Mouse (Mus musculus): ENCODE results near the gene Prkar2a.

The Prkar2a gene

GRCm38 (mm10) chr9:108692226-108693041 lies 3.3 kb downstream of the Prkar2a start:
- peak; percentile 34 to 69 for DNase-seq (ENCODE audit: low spot score in 2 of 2)

GRCm38 (mm10) chr9:108693946-108694345 lies 4.8 kb downstream of the Prkar2a start:
- no peak for DNase-seq (ENCODE audit: low spot score in 2 of 2)

DNA sequence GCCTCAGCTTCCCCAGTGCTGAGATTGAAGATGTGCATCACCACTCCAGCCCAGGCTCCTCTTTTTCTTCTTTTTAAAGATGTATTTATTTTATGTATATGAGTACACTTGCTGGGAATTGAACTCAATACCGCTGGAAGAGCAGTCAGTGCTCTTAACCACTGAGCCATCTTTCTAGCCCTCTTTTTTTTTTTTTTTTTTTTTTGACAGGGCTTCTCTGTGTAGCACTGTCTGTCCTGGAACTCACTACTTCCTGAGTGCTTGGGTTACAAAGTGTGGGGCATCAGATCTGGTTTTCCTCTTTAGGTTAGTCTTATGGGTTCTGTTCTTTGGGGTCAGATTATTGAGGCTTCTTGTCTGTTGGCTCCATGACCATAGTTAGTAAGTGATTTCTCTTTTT lies 5.4 kb downstream of the Prkar2a start:
- DNase-seq (ENCODE audit: low spot score in 2 of 2), result no peak

- DNase-seq (ENCODE audit: low spot score in 2 of 2), result no peak
Observed at GRCm38 (mm10) chr9:108702476-108702875, 13.4 kb downstream of the Prkar2a start.

- no peak for DNase-seq (ENCODE audit: low spot score in 2 of 2)
Observed at GRCm38 (mm10) chr9:108703373-108704110, 14.4 kb downstream of the Prkar2a start.

DNA sequence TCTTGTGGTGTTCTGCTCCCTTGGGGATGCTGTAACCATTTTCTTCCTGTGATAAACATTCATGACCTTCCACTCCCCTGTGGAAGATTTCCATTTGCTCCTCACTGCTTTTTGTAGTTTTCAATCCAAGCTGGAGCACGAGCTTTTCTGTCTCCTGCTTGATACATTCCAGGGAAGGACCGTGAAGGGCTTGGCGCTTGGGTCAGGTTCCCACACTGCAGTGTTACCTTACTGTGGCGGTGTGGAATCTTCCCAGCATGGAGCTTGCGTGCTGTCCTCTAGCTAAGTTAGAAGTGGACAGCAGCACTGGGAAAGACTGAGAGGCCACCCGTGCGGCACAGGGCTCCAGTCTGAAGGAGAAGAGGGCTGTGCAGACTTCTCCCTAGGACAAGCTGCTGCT lies 15.5 kb downstream of the Prkar2a start:
- no peak for DNase-seq (ENCODE audit: low spot score in 2 of 2)

- DNase-seq (ENCODE audit: low spot score in 2 of 2), result no peak
Observed at GRCm38 (mm10) chr9:108707212-108707611, 18.1 kb downstream of the Prkar2a start.

DNA sequence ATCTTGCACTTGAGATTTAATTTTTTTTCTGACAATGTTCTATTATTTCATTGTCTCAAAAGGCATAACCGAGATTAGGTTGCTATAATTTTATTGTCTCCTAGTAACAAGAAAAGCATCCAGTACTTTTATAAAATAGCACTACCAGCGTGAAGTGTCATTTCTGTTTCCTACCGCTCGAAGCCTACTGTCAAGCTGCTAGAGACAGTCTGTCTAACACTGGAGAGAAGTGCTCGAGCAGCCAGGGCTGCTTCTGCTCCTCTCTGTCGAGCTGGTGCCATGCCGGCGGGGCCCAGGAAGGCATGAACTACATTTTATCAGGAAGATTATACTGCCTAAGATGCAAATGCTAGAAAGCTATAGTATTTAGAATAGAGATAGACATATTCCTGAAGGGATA lies 19.7 kb downstream of the Prkar2a start:
- no peak for DNase-seq (ENCODE audit: low spot score in 2 of 2)

GRCm38 (mm10) chr9:108710767-108711166 lies 21.7 kb downstream of the Prkar2a start:
- DNase-seq (ENCODE audit: low spot score in 2 of 2), result no peak

GRCm38 (mm10) chr9:108716199-108716598 lies 27.1 kb downstream of the Prkar2a start:
- no peak for DNase-seq (ENCODE audit: low spot score in 2 of 2)

DNA sequence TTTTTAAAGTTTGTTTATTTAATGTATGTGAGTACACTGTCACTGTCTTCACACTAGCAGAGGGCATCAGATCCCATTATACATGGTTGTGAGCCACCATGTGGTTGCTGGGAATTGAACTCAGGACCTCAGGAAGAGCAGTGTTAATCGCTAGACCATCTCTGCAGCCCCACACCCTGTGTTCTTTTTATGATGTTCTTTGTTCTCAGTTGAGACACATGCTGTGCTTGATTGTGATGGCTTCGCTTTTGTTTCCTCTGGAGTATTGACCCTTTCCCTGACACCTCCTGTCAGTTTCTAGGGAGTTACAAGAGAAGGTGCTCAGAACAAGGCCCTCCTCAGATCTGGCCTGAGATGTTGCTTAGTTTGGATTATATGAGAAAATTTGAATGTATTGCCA lies 34.6 kb downstream of the Prkar2a start:
- DNase-seq (ENCODE audit: low spot score in 2 of 2), result no peak

DNA sequence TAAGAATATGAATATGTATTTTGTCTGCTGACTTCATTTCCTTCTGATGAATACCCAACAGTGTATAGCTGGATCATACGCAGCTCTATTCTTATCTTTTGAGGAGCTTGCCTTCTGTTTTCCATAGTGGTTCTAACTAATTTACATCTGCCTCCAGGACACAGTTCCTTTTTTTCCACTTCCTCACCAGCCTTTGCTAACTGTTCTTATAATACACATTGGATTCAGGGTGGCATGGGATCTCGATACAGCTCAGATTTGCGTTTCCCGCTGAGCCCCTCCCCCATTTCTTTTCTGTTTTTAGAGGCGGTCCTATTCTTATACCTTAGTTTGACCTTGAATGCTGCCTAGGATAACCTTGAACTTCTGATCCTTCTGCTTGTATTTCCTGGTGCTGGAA lies 37.0 kb downstream of the Prkar2a start:
- DNase-seq (ENCODE audit: low spot score in 2 of 2), result no peak

GRCm38 (mm10) chr9:108729050-108729449 lies 39.9 kb downstream of the Prkar2a start:
- no peak for DNase-seq (ENCODE audit: low spot score in 2 of 2)

- DNase-seq (ENCODE audit: low spot score in 2 of 2), result no peak
Observed at GRCm38 (mm10) chr9:108732462-108732861, 43.3 kb downstream of the Prkar2a start.

DNA sequence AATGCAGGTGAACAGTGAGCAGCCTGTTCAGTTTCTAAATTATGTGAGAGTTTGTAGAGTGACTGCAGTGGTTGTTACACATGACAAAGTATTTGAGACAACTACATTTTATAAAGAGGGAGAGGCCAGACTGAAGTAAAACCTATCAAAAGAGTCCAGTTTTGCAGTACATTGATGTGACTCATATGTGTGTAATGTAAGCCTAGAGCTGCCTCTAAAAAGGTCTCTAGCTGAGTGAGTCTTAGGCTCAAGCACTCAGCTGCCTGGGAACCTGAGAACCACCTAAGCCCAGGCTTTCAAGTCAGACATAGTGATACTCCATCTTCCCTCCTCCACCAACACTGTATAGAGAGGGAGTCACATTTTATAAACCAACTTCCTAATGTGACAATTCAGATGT lies 45.5 kb downstream of the Prkar2a start:
- no peak for DNase-seq (ENCODE audit: low spot score in 2 of 2)

- DNase-seq (ENCODE audit: low spot score in 2 of 2), result no peak
Observed at GRCm38 (mm10) chr9:108739239-108739638, 50.1 kb downstream of the Prkar2a start.

DNA sequence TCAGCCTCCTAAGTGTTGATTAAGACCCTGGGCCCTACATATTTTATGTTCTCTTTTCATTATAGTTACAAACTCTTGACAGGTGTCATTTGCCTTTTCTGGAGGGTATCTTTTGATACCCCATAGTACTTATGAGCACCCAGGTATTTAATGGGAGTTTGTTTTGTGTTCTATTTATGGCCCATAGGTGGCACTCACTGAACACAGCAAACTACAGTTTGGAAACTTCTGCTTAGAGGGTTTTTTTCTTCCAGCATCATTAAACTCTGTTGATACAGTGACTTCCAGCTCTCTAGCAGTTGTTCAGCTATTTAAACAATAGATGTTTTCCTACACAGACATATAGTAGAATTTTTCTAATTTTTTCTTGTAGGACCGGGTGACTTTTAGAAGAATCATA lies 50.9 kb downstream of the Prkar2a start:
- DNase-seq (ENCODE audit: low spot score in 2 of 2), result no peak

DNA sequence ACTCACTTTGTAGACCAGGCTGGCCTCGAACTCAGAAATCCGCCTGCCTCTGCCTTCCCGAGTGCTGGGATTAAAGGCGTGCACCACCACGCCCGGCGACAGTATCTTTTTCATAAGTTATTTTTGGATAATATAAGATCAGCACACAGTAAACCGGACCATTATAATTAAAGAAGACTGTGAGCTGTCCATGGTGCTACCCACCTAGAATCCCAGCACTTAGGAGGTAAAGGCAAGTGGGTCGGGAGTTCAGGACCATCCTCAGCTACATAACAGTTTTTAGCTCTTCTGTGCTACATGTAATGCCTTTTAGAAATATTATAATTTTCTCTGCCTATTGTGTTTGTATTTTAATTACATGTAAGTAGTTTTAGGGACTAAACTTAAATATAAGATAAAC lies 52.9 kb downstream of the Prkar2a start:
- DNase-seq (ENCODE audit: low spot score in 2 of 2), result no peak

DNA sequence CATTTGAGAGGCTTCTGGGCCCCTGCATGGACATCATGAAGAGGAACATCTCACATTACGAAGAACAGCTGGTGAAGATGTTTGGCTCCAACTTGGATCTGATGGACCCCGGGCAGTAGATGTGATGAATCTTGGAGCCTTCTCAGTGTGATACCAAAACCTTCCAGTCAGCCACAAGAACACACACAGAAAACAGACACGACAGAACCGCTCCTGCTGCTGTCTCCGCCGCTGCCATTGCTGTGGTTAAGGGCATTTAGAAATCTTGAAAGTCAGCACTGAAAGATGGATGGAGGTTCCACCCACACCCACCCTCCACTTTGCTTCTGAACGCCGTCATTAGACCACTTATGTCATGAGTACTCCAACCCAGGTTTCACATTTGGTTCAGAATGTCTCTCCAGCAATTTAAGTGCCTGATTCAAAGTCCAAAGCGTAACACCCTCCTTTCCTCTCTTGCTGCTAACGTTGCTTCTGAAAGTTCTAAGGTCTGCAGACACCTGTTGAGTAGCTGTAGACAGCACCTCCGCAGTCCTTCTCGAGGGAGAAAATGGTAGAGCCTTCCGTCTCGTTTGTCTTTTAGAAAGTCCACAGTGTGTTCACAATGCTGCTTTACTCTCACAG lies 57.9 kb downstream of the Prkar2a start:
- DNase-seq (ENCODE audit: low spot score in 2 of 2), result no peak

- no peak for DNase-seq (ENCODE audit: low spot score in 2 of 2)
Observed at GRCm38 (mm10) chr9:108747694-108748093, 58.6 kb downstream of the Prkar2a start.

GRCm38 (mm10) chr9:108748600-108749183 lies 59.6 kb downstream of the Prkar2a start:
- no peak for DNase-seq (ENCODE audit: low spot score in 2 of 2)

GRCm38 (mm10) chr9:108750616-108751015 lies 61.5 kb downstream of the Prkar2a start:
- no peak for DNase-seq (ENCODE audit: low spot score in 2 of 2)
